Mouse (Mus musculus) heart, postnatal 36 days (tissue): ENCODE data around the gene Hfm1. TPM values are rescaled to one million over a fixed set of nuclear protein-coding genes. Genes with fewer than 3 reads are reported as not detected.

Experiments
- DNase-seq, 2 experiments: peaks; one replicate each; pipeline ENCODE4 v3.0.0; 2021 to 2022
- intact Hi-C: fragments of 180-260 bp; cut with DNase I; formaldehyde crosslinking; loops from one replicate; pipeline ENCODE4 v1.15.1; 2025
- total RNA-seq, 2 experiments: library from RNA; stranded (reverse); gene quantifications; 2 replicates each; pipeline ENCODE4 v1.2.3; 2021

Gene Hfm1
- total RNA-seq, 2 experiments from 2014 or later: not detected

DNA sequence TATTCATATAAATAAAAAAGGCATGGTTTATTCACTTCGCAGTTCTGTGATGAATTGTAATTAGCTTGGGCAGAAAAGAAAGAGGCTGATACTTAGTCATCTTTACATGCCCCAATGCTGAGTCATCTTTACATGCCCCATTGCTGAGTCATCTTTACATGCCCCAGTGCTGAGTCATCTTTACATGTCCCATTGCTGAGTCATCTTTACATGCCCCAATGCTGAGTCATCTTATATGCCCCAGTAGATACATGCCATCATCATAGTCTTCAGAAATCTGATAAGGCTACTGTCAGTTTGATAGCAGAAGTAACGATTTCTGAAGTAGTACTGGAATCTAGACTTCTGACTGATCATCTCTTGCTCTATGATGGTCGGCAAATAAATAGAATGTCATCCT lies 72.8 kb downstream of the Hfm1 start:
- intact Hi-C loops: no loop called here
- no peak for DNase-seq

DNA sequence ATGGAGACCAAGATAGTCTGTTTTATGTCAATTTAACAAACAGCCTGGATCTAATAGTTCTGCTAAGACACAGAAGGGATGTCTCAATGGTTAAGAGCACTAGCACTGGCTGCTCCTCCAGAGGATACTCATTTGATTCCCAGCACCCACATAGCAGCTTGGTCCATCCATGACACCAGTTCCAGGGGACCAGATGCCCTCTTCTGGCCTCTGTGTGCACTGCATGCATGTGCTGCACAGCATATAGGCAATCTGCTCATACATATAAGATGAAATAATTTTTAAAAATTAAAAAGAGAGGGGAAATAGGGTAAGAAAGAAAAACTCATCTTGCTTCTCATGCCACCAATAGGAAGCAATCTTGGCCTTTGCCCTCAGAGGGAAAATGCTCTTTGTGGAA lies 79.1 kb downstream of the Hfm1 start:
- intact Hi-C loops: no loop called here
- DNase-seq: no peak

DNA sequence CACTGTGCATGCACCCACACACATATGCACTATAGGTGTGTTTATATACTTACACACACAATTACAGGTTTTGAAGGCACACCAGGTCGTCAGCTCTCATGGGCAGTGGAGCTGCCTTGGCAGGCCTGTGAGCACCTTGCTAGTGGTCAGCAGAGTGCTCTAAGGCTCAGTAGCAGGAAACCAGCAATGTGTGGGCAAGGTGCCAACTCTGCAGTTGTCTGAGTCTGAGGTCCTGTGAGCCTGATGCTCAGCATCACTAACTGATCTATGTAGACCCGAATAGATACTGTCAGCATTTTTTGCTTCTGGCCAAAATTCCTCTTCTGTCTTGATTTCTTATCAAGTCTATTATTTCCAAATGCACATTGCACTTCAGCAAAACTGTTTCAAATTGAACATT lies 82.2 kb downstream of the Hfm1 start:
- intact Hi-C loops: no loop called here
- no peak for DNase-seq

DNA sequence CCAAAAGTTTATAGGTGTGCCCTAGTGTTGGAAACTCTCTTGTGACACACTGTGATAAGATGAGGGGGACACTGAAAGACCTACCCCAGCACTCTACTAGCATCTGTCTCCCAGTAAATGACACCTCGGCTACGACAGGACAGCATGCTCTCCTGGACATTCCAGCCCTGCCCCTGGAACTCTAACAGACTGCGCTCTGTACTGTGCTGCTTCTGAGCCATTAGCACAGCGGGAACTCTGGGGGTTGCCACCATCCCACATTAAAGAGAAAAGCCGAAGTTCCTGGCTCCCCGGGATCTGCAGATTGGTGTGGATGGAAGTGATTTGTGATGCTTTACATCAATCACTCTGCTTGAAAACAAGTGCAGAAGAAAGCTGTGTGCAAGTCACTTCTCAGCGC lies 93.1 kb downstream of the Hfm1 start:
- DNase-seq: no peak
- intact Hi-C loops: no loop called here

- DNase-seq: no peak
- intact Hi-C loops: no loop called here
Observed at GRCm38 (mm10) chr5:106831401-106831800, 94.7 kb downstream of the Hfm1 start.

- intact Hi-C loops: no loop called here
- no peak for DNase-seq
Observed at GRCm38 (mm10) chr5:106830775-106831174, 95.3 kb downstream of the Hfm1 start.

DNA sequence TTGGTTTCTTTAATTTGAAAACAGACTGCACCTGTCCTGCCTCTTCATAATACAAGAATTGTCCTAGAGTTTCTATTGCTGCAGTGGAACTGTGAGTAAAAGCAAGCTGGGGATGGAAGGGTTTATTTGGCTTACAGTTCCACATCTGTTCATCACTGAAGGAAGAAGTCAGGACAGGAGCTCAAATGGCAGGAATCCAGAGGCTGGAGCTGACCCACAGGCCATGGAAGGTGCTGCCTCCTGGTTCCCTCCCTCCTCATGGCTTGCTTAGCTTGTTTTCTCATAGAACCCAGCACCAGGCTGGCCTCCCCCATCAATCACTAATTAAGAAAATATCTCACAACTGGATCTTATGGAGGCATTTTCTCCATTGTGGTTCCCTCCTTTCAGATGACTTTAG lies 99.4 kb downstream of the Hfm1 start:
- intact Hi-C loops: no loop called here
- DNase-seq: no peak

- intact Hi-C loops: no loop called here
- DNase-seq: no peak
Observed at GRCm38 (mm10) chr5:106826044-106826443, 100.1 kb downstream of the Hfm1 start.

GRCm38 (mm10) chr5:106825301-106825853 lies 100.7 kb downstream of the Hfm1 start:
- intact Hi-C loops: no loop called here
- no peak for DNase-seq

DNA sequence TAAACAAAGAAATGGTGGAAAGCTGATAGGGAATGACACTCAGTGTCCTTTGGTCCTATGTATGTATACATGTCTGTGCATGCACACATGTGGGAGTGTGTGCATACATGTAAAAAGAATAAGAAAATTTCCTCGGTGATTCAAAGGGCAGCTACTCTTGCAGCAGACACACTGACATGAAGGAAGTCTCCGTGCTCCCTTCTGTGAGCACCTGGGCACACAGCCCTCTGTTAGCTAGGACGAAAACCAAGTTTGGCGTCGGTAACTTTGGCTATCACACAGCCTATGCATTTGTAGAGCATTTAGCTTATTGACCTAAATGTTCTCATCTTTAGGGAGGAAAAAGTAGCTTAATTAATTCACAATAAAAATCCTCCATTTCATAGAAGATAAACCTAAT lies 101.4 kb downstream of the Hfm1 start:
- DNase-seq: no peak
- intact Hi-C loops: no loop called here

DNA sequence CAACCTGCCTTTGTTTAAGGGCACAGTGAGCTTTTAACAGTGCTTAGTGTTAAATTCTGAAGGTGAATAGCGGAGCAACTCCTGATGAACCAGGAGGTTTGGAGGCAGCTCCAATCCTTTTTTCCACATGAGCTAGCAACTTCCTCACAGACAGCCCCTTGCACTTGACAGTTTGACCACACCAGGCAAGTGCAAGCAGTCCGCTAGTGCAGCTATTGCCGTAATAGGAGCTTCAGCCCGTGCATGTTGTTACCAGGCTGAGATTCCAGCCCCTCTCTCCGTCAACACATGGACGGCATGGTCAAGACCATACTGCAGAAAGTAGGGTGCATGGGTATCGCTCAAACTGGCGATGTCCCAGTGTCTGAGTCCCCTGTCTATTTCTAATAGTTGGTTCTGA lies 106.5 kb downstream of the Hfm1 start:
- no peak for DNase-seq
- intact Hi-C loops: no loop called here

DNA sequence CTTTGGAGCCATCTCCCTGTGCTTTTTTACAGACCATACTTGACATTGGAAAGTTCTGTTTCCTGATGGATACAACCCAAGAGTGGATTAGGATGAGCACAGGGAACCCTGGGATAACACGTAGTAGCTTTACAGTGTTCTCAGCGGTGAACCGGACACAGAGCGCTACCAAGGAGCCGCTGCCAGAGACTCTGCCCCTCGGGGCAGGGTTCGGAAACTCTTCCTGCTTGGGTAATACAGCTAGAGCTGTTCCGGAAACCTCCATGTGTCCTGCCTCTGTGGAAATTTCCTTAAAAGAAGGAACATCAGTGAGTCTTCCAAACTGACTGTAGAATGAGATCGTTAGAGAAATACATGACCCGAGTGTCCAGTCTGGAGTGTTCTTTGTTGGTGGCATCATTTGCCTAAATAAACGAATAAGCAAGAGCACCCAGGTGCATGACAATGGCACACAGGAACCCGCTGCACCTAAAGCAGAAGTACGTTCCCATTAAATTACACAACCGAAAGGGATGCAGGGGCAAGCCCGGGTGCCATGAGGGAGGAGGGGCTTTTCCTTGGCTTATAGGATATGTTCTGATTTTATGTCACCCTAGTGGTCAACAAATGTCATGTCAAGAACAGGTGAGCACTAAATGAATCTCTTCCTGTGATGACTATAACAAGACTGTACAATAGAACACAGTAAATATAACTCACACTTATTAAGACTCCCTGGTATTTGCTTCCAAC lies 110.0 kb downstream of the Hfm1 start:
- no peak for DNase-seq
- intact Hi-C loops: no loop called here

DNA sequence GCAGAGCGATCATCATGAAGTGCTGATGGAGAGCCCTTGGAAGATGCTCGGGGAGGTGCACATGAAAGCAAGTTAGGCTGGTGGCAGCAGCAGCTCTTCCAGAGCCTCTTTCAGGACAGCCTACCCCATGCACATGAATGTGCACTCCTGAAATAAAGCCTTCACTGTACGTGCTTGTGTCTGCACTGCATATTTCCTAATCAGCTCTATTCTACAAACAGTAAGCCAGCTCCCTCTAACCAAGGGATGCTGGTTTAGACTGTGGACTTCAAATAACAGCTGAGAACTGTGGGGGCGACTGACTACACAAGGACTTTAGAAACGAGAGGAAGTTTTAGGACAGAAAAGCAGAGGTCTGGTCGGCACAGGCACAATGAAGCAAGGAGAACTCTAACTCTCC lies 111.5 kb downstream of the Hfm1 start:
- no peak for DNase-seq
- intact Hi-C loops: no loop called here

- peak; percentile 54 to 64 for DNase-seq
- intact Hi-C loops: loop anchor here (5.0 to 10.0 kb wide), 4 partner anchors 106 to 878 kb away; partner anchors contain the start of gene Zfp644
Observed at GRCm38 (mm10) chr5:106803094-106803493, 123.0 kb downstream of the Hfm1 start.

GRCm38 (mm10) chr5:106801886-106802798 lies 124.0 kb downstream of the Hfm1 start:
- DNase-seq: peak; percentile 80 to 86
- intact Hi-C loops: loop anchor here (5.0 to 10.0 kb wide), 4 partner anchors 105 to 877 kb away; partner anchors contain the start of gene Zfp644

DNA sequence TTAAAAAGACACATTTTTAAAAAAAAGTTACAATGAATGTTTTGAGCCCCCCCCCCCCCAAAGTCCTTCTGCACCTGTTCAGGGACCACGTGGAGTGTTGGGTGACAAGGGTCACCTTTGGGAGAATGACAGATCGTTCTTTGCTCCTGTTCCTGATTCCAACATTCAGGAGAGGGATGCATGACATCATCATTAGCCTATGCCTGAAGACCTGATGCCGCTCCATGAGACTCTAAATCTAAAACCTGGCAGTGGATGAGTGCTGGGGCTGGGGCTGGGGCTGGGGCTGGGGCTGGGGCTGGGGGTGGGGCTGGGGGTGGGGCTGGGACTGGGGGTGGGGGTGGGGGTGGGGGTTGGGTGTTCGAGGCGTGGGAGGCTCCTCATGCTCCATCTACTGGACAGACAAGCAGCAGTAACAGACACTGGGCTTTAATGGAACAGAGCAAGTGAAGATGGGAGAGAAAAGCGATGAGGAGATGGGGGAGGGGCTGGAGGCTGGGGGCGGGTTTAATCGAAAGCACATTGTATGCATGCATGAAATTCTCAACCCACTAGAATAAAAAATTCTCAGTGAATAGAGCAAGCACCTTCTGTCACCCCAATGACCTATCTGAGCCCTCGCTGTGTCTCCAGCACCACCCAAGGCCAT lies 124.8 kb downstream of the Hfm1 start:
- intact Hi-C loops: loop anchor here (5.0 to 10.0 kb wide), 4 partner anchors 104 to 877 kb away; partner anchors contain the start of gene Zfp644
- DNase-seq: no peak

DNA sequence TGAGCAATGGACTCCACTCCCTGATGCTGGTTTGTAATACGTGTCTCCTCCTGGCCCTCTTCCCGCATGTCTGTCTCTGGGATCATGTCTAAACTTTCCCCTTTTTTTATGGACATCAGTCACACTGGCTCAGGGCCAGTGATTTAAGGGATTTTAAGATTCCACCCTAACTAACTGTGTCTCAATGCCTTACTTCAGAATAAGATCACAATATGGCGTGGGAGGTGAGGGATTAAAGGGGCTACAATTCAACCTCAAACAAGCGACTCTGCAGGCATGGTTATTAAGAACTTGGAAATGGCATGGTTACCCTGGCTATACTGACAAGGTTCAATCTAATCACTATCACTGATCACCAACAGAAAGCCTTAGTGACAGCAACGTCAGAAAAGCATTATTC lies 128.2 kb downstream of the Hfm1 start:
- intact Hi-C loops: loop anchor here (5.0 kb wide), 1 partner anchor 796 kb away; no protein-coding TSS in a partner anchor
- DNase-seq: no peak

DNA sequence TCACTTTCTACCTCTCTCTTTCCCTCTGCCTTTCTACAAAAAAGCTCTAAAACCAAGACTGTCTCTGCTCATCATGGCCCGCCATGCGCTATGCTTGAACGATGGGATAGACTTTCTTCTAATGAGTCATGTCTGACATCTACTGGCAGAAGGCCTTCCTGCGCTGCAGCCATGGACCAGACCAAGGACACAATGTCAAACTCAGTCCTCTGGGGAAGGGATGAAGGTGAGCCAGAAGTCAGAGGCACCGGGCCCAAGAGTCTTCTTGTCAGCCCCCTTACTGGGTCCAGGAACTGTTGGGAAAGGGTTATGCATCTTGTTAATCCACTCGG lies 134.9 kb downstream of the Hfm1 start:
- intact Hi-C loops: loop anchor here (2.0 kb wide), 1 partner anchor 426 kb away; no protein-coding TSS in a partner anchor
- no peak for DNase-seq

DNA sequence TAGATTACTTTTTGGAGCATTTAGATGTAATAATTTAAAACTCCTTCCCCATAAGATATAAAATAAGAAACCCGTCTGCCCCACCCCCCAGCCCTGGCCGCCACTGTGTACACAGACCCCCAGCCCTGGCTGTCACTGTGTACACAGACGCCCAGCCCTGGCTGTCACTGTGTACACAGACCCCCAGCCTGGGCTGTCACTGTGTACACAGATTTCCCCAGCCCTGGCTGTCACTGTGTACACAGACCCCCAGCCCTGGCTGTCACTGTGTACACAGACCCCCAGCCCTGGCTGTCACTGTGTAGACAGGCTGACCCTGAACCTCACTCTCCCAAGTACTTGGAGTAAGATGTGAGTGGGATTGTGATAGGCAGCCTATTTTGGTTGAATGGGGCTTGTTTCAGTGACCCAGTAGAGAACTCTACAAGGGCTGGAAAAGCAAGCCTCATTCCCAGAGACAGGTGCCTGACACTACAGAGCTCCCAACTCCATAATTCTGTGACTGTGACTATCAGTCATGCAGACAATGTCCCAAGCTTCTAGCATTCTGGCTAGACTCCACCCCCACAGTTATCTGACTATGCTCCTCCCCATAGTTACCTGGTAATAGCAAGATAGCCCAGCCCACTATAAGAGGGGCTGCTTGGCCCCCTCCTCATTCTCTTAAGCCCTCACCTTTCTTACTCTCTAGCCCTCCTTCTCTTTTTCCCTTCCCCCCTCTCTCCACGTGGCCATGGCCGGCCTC lies 135.5 kb downstream of the Hfm1 start:
- intact Hi-C loops: loop anchor here (2.0 kb wide), 1 partner anchor 426 kb away; no protein-coding TSS in a partner anchor

More for the DNA sequence above, 135.5 kb downstream of the Hfm1 start:
- no peak for DNase-seq
